Comparison of ENCODE assay signal across 9 mouse cellular contexts in genomic region chr3:40525341-40525740, GRCm38 (mm10). TPM values are rescaled to one million over a fixed set of nuclear protein-coding genes. Genes with fewer than 3 reads are reported as not detected.
DNase-seq lines count a peak whose midpoint lies in the region; ATAC-seq and TF ChIP-seq lines count a peak whose summit lies in the region.
"Had no signal": no experiment of that assay in that cellular context is flagged by ENCODE, and none has a peak within 500 bp of the region (broad histone marks: within the 10 kb centered on the region; RNA-seq: fewer than 3 reads in every experiment).

No protein-coding gene starts in this region.

- H3K9me3 ChIP-seq in midbrain, embryonic 11.5 days (ENCODE audit: control insufficient read depth, low read length): no peaks in the 10 kb centered on the region
- no peaks in the 10 kb centered on the region for H3K9me3 ChIP-seq in midbrain, embryonic 15.5 days
- H3K9me3 ChIP-seq: hindbrain, embryonic 15.5 days had no signal

- WGBS in midbrain, embryonic 11.5 days: 21% methylated on average over 4 of the region's 4 CpGs
- WGBS in midbrain, embryonic 15.5 days: 19% methylated on average over 4 of the region's 4 CpGs

- peaks cover 2% of the 10 kb centered on the region; the same call in 1 of the 2 replicates for H3K27me3 ChIP-seq in midbrain, embryonic 11.5 days (ENCODE audit: control insufficient read depth, insufficient read depth, low read length)
- H3K27me3 ChIP-seq in midbrain, embryonic 15.5 days (replicated peaks): 0 out of 2 replicates have a peak, but pooled peaks cover 2% of the 10 kb centered on the region

- H3K27ac ChIP-seq in midbrain, embryonic 11.5 days (ENCODE audit: low read depth, low read length): no peak overlapping the region
- no peak overlapping the region for H3K27ac ChIP-seq in midbrain, embryonic 15.5 days
- H3K27ac ChIP-seq in embryonic fibroblast, embryonic 13.5 days (ENCODE audit: insufficient read depth, low read length): no peak overlapping the region
- H3K27ac ChIP-seq: hindbrain, embryonic 15.5 days had no signal

- peak; percentile 56; the same call in 1 of the 2 replicates for TF ChIP-seq CTCF in embryonic fibroblast, embryonic 13.5 days (IDR thresholded peaks at IDR 0.05; ENCODE audit: borderline replicate concordance, insufficient read depth, low read length)

- TF ChIP-seq POLR2A in embryonic fibroblast, embryonic 13.5 days (IDR thresholded peaks at IDR 0.05; ENCODE audit: low read depth, low read length): no peak

- H3K9ac ChIP-seq in midbrain, embryonic 11.5 days (ENCODE audit: low read length): no peak overlapping the region
- no peak overlapping the region for H3K9ac ChIP-seq in midbrain, embryonic 15.5 days
- H3K9ac ChIP-seq: hindbrain, embryonic 15.5 days had no signal

- no peak overlapping the region for H3K4me3 ChIP-seq in midbrain, embryonic 11.5 days (ENCODE audit: low read depth, low read length)
- H3K4me3 ChIP-seq in midbrain, embryonic 15.5 days: no peak overlapping the region
- H3K4me3 ChIP-seq in embryonic fibroblast, embryonic 13.5 days (ENCODE audit: insufficient read depth, low read length): no peak overlapping the region
- H3K4me3 ChIP-seq: hindbrain, embryonic 15.5 days had no signal

- peak; percentile 32 to 41 for DNase-seq in frontal cortex, postnatal 25 days (ENCODE audit: low spot score in 2 of 2)
- DNase-seq in midbrain, embryonic 11.5 days (ENCODE audit: low spot score, missing footprints): peak; percentile 96
- peak; percentile 53 to 70 for DNase-seq in adrenal gland, postnatal 36 days
- peak; percentile 56 for DNase-seq in thymus, postnatal 0 days (ENCODE audit: low spot score)

- no peak for ATAC-seq in frontal cortex, adult (ENCODE audit: low TSS enrichment)
- ATAC-seq in midbrain, embryonic 11.5 days (ENCODE audit: low FRiP score): no peak
- no peak for ATAC-seq in midbrain, embryonic 15.5 days (replicated peaks)
- peak; percentile 83 for ATAC-seq in megakaryocyte, adult 5-6 weeks (ENCODE audit: poor library complexity, severe bottlenecking)

- H3K36me3 ChIP-seq in midbrain, embryonic 11.5 days (ENCODE audit: control insufficient read depth, insufficient read depth, low read length): no peaks in the 10 kb centered on the region
- H3K36me3 ChIP-seq in midbrain, embryonic 15.5 days (replicated peaks): no peaks in the 10 kb centered on the region
- H3K36me3 ChIP-seq: hindbrain, embryonic 15.5 days had no signal

- no peaks in the 10 kb centered on the region; the same call in 1 of the 2 replicates for H3K4me1 ChIP-seq in midbrain, embryonic 11.5 days (ENCODE audit: control insufficient read depth, insufficient read depth, low read length)
- H3K4me1 ChIP-seq in midbrain, embryonic 15.5 days: peaks cover 8% of the 10 kb centered on the region
- peaks cover 3% of the 10 kb centered on the region for H3K4me1 ChIP-seq in embryonic fibroblast, embryonic 13.5 days (ENCODE audit: control insufficient read depth, insufficient read depth, low read length)

- H3K4me2 ChIP-seq in midbrain, embryonic 11.5 days: no peak overlapping the region
- H3K4me2 ChIP-seq in midbrain, embryonic 15.5 days: no peak overlapping the region
- H3K4me2 ChIP-seq: hindbrain, embryonic 15.5 days had no signal

RNA-seq across cellular contexts. Expression of gene Intu, which starts 5.7 kb away (rescaled TPM):
- 7.8 and 9.9 TPM in 2 replicates for polyA plus RNA-seq in midbrain, embryonic 11.5 days (2014; fragmentation: Nextera tagmentation; extraction: Ambion mirVana)
- 3.2 and 3.7 TPM in 2 replicates for polyA plus RNA-seq in midbrain, embryonic 15.5 days (2015; fragmentation: Nextera tagmentation; extraction: Ambion mirVana)
- total RNA-seq in adrenal gland, postnatal 36 days (2021): 1 to 10 TPM; 2.9 to 3.9 TPM
- 3.0 and 3.1 TPM in 2 replicates for polyA plus RNA-seq in embryonic fibroblast, embryonic 13.5 days (2011; ENCODE audit: insufficient read length, low read depth, missing spikeins)
- 0.56 and 1.4 TPM in 2 replicates for total RNA-seq in megakaryocyte, adult 5-6 weeks (2015)
- 0.61 and 0.73 TPM in 2 replicates for total RNA-seq in megakaryocyte, adult 5-6 weeks (2017)
- 1.2 and 1.5 TPM in 2 replicates for polyA plus RNA-seq in thymus, postnatal 0 days (2015; fragmentation: Nextera tagmentation; extraction: Ambion mirVana)

Comparison
In these comparisons a context has a peak if more than half of its experiments do, and no peak if none do; other contexts are left out.
1. DNase-seq: peak in every context shown above with its lines; median percentile 96 in midbrain, embryonic 11.5 days; 62 in adrenal gland, postnatal 36 days; 56 in thymus, postnatal 0 days; 36 in frontal cortex, postnatal 25 days.